Mouse (Mus musculus) B cell, adult 2 months (primary cell): ENCODE measurements around the gene Dpy19l3.

Experiments
- DNase-seq, 2 experiments: peaks; one replicate each; pipeline ENCODE4 v3.0.0; 2022

The Dpy19l3 gene

DNA sequence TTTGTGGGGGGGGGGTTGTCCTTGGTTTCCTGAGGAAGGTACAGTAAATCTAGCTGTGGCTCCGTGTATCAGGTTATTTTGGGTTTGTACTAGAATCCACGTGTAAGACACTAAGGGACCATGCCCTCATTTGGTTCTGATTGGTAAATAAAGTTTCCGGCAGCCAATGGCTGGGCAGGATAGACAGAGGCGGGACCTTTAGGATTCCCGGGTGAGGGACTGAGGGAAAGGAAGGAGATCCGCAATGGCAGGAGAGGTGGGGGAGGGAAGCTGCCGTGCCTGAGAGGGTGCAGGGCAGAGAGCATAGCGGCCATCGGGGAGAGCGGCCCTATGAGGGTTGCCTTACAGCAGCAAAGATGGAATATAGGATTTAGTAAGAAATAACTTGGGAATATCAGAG, 67.0 kb downstream of the Dpy19l3 start:
- no peak for DNase-seq

DNA sequence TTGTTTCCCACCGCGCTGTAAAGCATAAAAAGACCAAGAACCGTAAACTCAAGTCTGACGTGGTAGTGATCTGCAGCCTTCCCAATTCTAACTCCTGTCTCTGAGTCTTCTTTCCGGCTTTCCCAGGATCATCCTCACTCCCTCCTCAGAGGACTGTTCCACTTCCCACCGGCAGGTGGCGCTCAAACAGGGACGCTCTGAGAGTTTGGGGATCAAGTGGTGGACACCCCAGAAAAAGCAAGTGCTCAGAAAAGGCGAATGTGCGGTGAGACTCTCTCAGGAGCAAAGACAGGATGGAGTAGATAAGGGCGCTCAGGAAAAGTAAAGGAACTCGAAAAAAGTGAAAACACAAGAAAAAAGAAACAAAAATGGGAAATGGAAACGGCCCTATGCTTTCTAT, 67.5 kb downstream of the Dpy19l3 start:
- DNase-seq = peak; percentile 51 to 61

GRCm38 (mm10) chr7:35686216-35686615, 68.0 kb downstream of the Dpy19l3 start:
- no peak for DNase-seq

GRCm38 (mm10) chr7:35683409-35684122, 70.7 kb downstream of the Dpy19l3 start:
- no peak for DNase-seq

DNA sequence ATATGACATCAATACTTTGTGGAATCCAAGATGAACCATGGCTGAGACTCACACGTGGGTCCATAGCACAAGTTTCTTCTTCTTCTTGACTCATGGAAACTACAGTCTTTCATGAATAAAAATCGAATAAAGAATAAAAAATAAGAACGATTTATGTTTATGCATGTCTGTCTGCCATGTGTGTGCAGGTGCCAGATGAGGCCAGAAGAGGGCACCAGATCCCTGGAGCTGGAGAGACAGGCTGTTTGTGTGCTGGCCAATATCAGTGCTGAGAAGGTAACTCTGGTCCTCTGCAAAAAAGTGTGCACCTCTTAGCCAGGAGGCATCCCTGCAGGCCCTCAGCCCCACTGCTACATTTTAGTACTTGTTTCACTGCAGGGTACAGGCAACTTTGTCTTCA, 72.7 kb downstream of the Dpy19l3 start:
- peak in 1 of 2 experiments; percentile 4 for DNase-seq

DNA sequence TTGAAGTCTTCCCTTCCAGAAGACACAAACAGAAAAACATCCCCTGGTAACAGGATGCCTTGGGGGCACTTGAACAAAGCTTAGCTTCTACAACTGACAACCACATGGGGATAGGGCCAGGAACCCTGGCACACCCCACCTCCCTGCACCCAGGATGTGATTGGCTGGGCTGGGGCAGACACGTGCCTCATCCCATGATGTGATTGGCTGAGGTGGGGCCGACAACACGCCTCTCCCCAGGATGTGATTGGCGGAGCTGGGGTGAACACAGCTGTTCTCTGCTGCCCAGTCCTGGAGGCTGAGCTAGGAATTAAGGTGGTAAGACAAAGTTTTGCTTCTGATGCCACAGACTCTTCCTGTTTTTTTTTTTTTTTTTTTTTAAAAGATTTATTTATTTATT, 75.3 kb downstream of the Dpy19l3 start:
- no peak for DNase-seq

GRCm38 (mm10) chr7:35668066-35669041, 85.9 kb downstream of the Dpy19l3 start:
- DNase-seq = no peak

DNA sequence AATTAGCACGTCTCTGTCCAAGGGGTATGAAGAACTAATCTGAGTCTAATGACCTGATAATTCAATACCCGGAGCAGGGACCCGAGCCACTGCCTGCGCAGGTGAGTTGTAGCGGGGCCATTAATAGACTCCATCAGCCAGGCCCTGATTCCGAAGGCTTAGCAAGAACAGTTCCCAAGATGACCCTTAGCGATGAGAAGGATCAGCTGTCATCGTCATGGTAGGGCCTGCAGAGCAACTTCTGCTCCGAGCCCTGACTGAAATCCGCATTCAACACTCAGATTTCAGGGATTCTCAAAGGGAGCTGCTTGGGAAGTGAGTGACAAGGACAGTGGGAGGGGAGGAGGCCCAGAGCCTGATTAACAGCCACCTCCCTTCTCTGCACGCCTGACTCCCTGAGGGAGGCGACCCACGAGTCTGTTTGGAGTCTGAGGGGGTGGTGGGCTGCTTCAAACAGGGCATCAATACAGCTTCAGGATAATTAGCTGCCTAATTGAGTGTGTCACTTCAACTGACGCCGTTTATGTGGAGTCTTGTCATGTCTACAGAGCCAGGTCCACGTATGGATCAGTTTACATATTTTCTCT, 90.4 kb downstream of the Dpy19l3 start:
- no peak for DNase-seq

DNA sequence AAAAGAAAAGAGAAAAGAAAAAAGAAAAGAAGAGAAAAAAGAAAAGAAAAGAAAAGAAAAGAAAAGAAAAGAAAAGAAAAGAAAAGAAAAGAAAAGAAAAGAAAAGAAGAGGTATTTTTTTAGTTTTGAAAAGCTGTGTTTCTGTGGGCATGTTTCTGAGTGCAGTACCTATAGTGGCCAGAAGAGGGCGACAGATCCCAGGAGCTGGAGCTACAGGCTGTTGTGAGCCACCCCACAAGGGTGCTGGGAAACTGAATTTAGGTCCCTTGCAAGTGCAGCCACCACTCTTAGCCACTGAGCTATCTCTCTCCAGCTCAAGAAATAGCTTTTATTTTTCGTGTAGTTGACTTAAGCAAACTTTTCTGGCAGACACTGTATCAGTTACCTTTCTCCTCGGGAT, 95.1 kb downstream of the Dpy19l3 start:
- peak; percentile 74 to 75 for DNase-seq

DNA sequence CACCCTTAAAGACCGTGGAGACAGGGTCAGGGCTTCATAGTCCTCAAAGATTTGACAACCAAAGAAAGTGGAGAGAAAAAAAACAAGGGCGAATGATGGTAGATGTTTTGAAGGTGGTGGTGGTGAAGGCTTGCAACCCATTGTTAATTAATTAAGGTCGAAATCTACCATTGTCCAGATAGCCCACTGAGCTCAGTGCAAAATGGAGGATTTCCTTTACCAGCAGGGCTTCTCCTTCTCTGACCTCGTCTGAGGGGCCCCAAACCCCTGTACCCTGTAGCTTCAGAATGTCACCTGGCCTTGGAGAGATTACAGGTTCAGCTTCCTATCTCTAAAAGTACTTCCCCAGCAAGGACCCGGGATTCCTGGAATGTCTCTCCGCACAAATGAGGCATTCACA, 96.4 kb downstream of the Dpy19l3 start:
- DNase-seq = no peak

GRCm38 (mm10) chr7:35651583-35652270, 102.5 kb downstream of the Dpy19l3 start:
- DNase-seq = peak; percentile 17 to 43

DNA sequence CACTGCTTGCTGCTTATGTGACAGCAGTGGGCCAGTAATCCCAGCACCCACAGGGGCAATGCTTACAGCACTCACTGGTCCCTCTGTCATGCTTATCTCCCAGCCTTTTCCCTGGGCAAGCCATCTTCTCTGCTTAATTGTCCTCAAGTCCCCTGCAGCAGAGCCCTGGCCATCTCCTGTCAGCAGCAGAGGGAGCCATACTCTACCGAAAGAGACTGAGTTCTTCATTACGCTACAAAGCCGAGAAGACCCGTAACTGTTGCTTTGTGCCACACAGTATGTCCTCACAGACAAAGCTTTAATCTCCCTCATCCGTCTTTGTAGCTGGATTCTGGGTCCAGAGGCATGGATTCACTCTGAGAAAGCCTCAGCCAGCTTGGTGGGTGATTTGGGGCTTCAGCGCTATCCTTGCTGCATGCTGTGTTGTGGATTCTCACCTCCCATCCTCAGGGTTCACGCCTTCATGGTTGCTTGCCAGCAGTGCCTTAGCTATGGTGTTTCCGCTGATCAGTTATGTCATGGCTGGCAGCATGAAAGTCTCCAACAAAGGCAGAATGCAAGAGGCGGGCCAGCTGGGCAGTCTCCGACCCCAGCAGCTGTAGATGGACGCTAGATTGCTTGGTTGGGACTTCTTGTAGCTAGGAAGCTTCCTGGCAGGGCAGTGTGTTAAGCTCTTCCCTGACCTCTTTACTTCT, 103.4 kb downstream of the Dpy19l3 start:
- no peak for DNase-seq

GRCm38 (mm10) chr7:35649071-35649470, 105.2 kb downstream of the Dpy19l3 start:
- peak; percentile 85 to 88 for DNase-seq

DNA sequence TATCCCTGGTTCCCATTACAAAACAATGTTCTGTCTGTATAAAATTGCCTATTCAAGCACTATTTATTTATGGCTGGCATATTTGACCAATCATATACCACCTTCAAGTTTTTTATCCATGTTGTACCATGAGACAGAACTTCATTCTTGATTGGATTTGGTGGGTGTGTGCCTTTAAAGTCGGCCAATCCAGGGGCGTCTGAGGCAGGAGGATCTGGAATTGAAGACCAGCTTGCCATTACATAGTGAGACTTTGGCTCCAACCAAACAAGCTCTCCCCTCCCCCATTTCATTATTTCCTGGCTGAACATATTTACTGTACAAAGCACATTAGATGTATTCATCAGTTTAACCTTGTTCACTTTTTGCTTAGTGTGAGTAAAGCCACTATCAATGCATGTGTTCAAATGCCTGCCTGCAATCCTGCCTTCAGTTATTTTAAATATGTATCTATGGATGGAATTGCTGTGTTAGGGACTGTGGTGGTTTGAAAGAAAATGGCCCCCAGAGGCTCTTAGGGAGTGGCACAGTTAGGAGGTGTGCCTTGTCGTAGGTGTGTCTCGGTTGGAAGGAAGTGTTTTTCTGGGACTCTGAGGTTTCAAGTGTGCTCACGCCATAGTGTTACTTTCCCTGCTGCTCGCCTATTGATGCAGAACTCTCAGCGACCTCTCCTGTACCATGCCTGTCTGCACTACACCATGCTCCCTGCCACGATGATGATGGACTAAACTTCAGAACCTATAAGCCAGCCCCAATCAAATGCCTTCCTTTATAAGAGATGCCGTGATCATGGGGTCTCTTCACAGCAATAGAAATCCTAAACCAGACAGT, 105.8 kb downstream of the Dpy19l3 start:
- no peak for DNase-seq

DNA sequence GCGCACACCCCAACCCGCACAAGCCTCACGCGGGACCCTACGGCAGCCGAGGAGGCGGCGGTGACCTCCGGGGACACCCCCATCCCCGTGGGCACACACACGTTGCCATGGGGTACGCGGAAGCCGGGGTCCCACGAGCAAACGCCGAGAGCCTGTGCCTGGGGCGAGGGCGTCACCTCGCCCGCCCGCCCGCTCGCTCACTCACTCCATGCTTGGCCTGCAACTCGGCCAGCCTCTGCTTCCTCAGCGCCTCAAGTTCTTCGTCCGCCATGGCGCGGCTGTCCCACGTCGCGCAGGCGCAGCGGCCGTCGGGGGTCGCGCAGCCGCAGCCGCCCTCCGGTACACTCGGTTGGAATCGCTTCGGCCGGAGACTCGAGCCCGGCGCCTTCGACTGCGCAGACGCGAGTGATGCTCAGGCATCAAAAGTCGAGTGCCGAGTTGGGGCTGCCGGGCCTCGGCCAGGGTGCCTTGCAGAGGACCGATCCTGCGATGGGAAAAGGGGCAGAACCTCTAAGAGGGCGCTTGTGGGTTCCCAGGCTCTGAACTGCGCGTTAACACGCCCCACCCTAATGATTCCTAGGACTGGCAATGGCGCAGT, 107.1 kb downstream of the Dpy19l3 start, which contains the start of gene Pdcd5:
TSS of gene Pdcd5 (minus strand) at position 421 of the 598 bp plus-strand sequence.
- peak; percentile 96 to 97 for DNase-seq

DNA sequence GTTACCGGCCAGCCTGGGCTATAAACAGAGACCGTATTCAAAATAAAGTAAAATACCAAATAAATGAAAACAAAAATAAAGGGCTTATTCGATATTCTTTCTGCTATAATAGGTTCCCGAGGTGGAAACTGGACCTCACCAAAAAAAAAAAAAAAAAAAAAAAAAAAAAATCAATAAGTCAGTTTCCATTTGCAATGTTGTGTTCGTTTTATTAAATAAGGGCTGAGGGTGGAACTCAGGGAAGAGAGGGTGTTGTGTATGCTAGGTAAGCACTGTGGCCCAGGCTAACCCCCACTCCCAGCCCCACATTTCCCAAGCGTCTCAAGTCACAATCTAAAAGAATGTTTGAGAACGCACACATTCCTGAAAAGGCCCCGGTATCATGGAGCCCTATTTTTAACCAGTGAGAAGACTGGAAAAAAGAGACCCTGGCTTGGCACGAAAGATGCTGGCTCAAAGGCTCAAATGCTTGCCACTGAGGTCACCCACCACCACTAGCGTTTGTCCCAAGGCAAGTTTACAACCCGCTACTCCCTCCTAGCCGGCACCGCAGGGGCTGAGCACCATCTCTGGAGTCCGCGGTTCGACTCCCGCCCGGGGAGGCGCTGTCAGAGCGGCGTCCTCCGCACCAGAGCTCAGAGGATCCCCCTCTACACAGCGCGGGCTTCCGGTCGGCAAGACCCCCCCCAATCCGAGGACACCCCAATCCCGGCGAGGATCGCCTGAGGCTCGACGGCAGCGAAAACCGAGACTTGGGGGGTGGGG, 107.8 kb downstream of the Dpy19l3 start:
- DNase-seq = peak; percentile 53

- no peak for DNase-seq
Measured at GRCm38 (mm10) chr7:35640072-35640471, 114.2 kb downstream of the Dpy19l3 start.

DNA sequence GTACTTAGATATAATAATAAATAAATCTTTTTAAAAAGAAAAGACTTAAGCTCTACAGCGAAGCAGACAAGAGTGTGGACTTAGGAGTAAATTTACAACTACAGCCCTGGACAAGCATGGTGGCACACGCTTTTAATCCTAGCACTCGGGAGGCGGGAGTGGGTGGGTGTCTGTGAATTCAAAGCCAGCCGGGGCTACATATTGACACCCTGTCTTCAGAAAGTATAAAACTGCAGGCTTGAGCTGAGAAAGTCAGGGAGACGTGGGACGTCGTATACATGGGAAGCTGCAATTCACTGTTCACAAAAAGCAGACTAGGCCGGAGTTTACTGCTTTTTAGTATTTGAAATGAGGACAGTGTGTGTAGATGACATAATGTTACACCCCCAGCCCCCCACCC, 117.4 kb downstream of the Dpy19l3 start:
- DNase-seq = no peak

GRCm38 (mm10) chr7:35636229-35636628, 118.0 kb downstream of the Dpy19l3 start:
- peak; percentile 42 to 47 for DNase-seq
